Mouse (Mus musculus) right cerebral cortex, postnatal 4 days (tissue): Measurements from ENCODE around the gene Cd40.

Experiments
- DNase-seq: peaks from one replicate; pipeline ENCODE4 v3.0.0-alpha.2; 2022

The Cd40 gene

GRCm38 (mm10) chr2:165106585-165106984 is 51.2 kb downstream of the Cd40 start:
- DNase-seq = no peak

GRCm38 (mm10) chr2:165112149-165112548 is 56.7 kb downstream of the Cd40 start:
- peak; percentile 91 for DNase-seq

GRCm38 (mm10) chr2:165113733-165114132 is 58.3 kb downstream of the Cd40 start:
- no peak for DNase-seq

- peak; percentile 45 for DNase-seq
Observed at GRCm38 (mm10) chr2:165120765-165121164, 65.3 kb downstream of the Cd40 start.

- DNase-seq = peak; percentile 20
Observed at GRCm38 (mm10) chr2:165121206-165121840, 65.9 kb downstream of the Cd40 start.
